Mouse (Mus musculus): ENCODE measurements at regions not wholly inside any gene's neighbourhood (a gene's known extent, or its start where the extent isn't known, plus 50 kb on each side); places are given as distances from the start of the nearest gene placed in this dataset.

GRCm38 (mm10) chr16:90585171-90585570 is 142.0 kb downstream of the Mis18a start:
- Histone ChIP-seq H3K9me3 (replicated peaks; ENCODE audit: control insufficient read depth, low read length) (0 out of 2 replicates have a peak, but pooled peaks cover 11% of the 10 kb centered on the region), H3K4me1 (ENCODE audit: control insufficient read depth, insufficient read depth, low read length) (no peaks in the 10 kb centered on the region), H3K4me3 (replicated peaks; ENCODE audit: low read length) (no peak overlapping the region), H3K27me3 (ENCODE audit: control insufficient read depth, insufficient read depth, low read length) (no peaks in the 10 kb centered on the region), H3K36me3 (ENCODE audit: control insufficient read depth, insufficient read depth, low read length) (no peaks in the 10 kb centered on the region), H3K27ac (ENCODE audit: low read length) (no peak overlapping the region), H3K9ac (ENCODE audit: low read length) (no peak overlapping the region), H3K4me2 (ENCODE audit: low read depth, low read length) (no peak overlapping the region)
- ATAC-seq (ENCODE audit: insufficient read depth, low FRiP score): no peak
- 79% methylated on average over 7 of the region's 7 CpGs for WGBS

DNA sequence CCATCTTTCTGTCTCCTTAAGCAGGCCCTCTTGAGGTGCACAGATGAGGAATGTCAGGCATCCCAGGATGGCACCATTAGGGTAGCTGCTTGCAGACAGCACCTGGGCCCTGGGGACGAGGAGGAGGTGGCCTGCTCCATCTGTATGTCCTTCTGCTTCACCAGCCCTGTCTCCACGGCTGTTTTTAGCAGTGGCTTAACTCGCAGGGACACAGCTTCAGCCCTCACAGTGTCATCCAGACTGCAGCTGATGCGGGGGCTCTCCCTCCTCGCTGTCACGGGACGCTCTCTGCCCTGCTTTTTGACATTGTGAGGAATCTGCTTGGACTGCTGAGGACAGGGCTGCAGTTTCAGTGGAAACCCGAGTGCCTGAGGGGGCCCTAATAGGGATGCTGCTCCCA is 146.8 kb downstream of the Mis18a start:
- no peak for ATAC-seq (ENCODE audit: insufficient read depth, low FRiP score)
- H3K4me3 ChIP-seq (replicated peaks; ENCODE audit: low read length): no peak overlapping the region
- 41% methylated on average over 8 of the region's 8 CpGs for WGBS
- H3K27me3 ChIP-seq (ENCODE audit: control insufficient read depth, insufficient read depth, low read length): no peaks in the 10 kb centered on the region
- H3K27ac ChIP-seq (ENCODE audit: low read length): no peak overlapping the region
- H3K9me3 ChIP-seq (replicated peaks; ENCODE audit: control insufficient read depth, low read length): 0 out of 2 replicates have a peak, but pooled peaks cover 6% of the 10 kb centered on the region
- H3K36me3 ChIP-seq (ENCODE audit: control insufficient read depth, insufficient read depth, low read length): no peaks in the 10 kb centered on the region
- H3K4me2 ChIP-seq (ENCODE audit: low read depth, low read length): no peak overlapping the region
- H3K9ac ChIP-seq (ENCODE audit: low read length): no peak overlapping the region
- H3K4me1 ChIP-seq (ENCODE audit: control insufficient read depth, insufficient read depth, low read length): no peaks in the 10 kb centered on the region

DNA sequence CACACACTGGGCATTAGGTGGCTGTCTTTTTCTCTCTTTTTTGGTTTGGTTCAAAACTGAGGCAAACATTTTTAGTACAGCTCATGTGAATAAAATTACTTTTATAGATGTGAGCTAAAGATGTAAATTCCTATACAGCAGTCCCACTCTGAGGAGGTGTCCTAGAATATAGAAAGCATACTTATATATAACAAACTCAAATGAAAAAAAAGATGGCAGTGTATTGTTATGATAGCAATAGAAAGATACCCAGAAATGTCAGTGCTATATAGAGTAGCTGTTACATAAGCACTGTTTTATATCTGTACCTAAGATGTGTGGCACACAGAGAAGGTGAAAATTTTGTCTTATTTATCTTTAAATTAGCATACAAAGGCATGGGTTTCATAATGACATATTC is 156.1 kb downstream of the Mis18a start:
- Histone ChIP-seq H3K9ac (ENCODE audit: low read length) (no peak overlapping the region), H3K27ac (ENCODE audit: low read length) (no peak overlapping the region), H3K27me3 (ENCODE audit: control insufficient read depth, insufficient read depth, low read length) (no peaks in the 10 kb centered on the region), H3K9me3 (replicated peaks; ENCODE audit: control insufficient read depth, low read length) (no peaks in the 10 kb centered on the region), H3K4me3 (replicated peaks; ENCODE audit: low read length) (no peak overlapping the region), H3K36me3 (ENCODE audit: control insufficient read depth, insufficient read depth, low read length) (no peaks in the 10 kb centered on the region), H3K4me1 (ENCODE audit: control insufficient read depth, insufficient read depth, low read length) (no peaks in the 10 kb centered on the region), H3K4me2 (ENCODE audit: low read depth, low read length) (no peak overlapping the region)
- ATAC-seq (ENCODE audit: insufficient read depth, low FRiP score): no peak

GRCm38 (mm10) chr16:90569826-90570225 is 157.4 kb downstream of the Mis18a start:
- 89% methylated on average over 1 of the region's 1 CpGs for WGBS
- no peak for ATAC-seq (ENCODE audit: insufficient read depth, low FRiP score)

GRCm38 (mm10) chr16:90565182-90565581 is 162.0 kb downstream of the Mis18a start:
- H3K9me3 ChIP-seq (replicated peaks; ENCODE audit: control insufficient read depth, low read length): no peaks in the 10 kb centered on the region
- no peak overlapping the region for H3K4me2 ChIP-seq (ENCODE audit: low read depth, low read length)
- H3K27ac ChIP-seq (ENCODE audit: low read length): no peak overlapping the region
- H3K4me1 ChIP-seq (ENCODE audit: control insufficient read depth, insufficient read depth, low read length): 0 out of 2 replicates have a peak, but pooled peaks cover 3% of the 10 kb centered on the region
- no peak overlapping the region for H3K4me3 ChIP-seq (replicated peaks; ENCODE audit: low read length)
- WGBS: 53% methylated on average over 2 of the region's 2 CpGs
- no peak for ATAC-seq (ENCODE audit: insufficient read depth, low FRiP score)
- H3K36me3 ChIP-seq (ENCODE audit: control insufficient read depth, insufficient read depth, low read length): no peaks in the 10 kb centered on the region
- H3K9ac ChIP-seq (ENCODE audit: low read length): no peak overlapping the region
- H3K27me3 ChIP-seq (ENCODE audit: control insufficient read depth, insufficient read depth, low read length): no peaks in the 10 kb centered on the region

More at GRCm38 (mm10) chr16:90569826-90570225, 157.4 kb downstream of the Mis18a start:
- Histone ChIP-seq H3K4me2 (ENCODE audit: low read depth, low read length) (no peak overlapping the region), H3K27me3 (ENCODE audit: control insufficient read depth, insufficient read depth, low read length) (no peaks in the 10 kb centered on the region), H3K9me3 (replicated peaks; ENCODE audit: control insufficient read depth, low read length) (no peaks in the 10 kb centered on the region), H3K36me3 (ENCODE audit: control insufficient read depth, insufficient read depth, low read length) (no peaks in the 10 kb centered on the region), H3K27ac (ENCODE audit: low read length) (no peak overlapping the region), H3K9ac (ENCODE audit: low read length) (no peak overlapping the region), H3K4me1 (ENCODE audit: control insufficient read depth, insufficient read depth, low read length) (0 out of 2 replicates have a peak, but pooled peaks cover 3% of the 10 kb centered on the region), H3K4me3 (replicated peaks; ENCODE audit: low read length) (no peak overlapping the region)

DNA sequence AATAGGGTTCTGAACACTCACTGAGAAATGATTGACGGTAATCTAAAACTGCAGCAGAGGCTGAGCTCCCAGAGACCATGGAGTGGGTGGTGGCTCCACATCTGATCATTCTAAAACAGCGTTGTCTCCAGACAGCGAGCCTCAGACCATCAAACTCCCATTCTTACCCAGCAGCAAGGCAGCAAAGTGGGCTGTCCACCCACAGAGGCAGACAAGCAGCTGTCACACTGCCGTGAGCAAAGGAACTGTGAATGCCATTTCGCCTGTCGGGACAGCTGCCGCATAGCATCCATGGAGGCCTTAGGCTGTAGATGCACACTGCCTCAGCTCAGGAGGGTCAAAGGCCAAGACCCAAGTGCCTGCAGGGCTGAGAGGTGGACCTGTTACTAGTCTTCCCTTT is 167.3 kb downstream of the Hunk start:
- Histone ChIP-seq H3K4me2 (ENCODE audit: low read depth, low read length) (no peak overlapping the region), H3K4me1 (ENCODE audit: control insufficient read depth, insufficient read depth, low read length) (no peaks in the 10 kb centered on the region), H3K27me3 (ENCODE audit: control insufficient read depth, insufficient read depth, low read length) (no peaks in the 10 kb centered on the region), H3K9ac (ENCODE audit: low read length) (no peak overlapping the region), H3K36me3 (ENCODE audit: control insufficient read depth, insufficient read depth, low read length) (no peaks in the 10 kb centered on the region), H3K4me3 (replicated peaks; ENCODE audit: low read length) (no peak overlapping the region), H3K9me3 (replicated peaks; ENCODE audit: control insufficient read depth, low read length) (0 out of 2 replicates have a peak, but pooled peaks cover 2% of the 10 kb centered on the region), H3K27ac (ENCODE audit: low read length) (no peak overlapping the region)
- ATAC-seq (ENCODE audit: insufficient read depth, low FRiP score): no peak
- WGBS: 93% methylated on average over 7 of the region's 7 CpGs

- Histone ChIP-seq H3K4me2 (ENCODE audit: low read depth, low read length) (no peak overlapping the region), H3K4me3 (replicated peaks; ENCODE audit: low read length) (no peak overlapping the region), H3K27ac (ENCODE audit: low read length) (no peak overlapping the region), H3K36me3 (ENCODE audit: control insufficient read depth, insufficient read depth, low read length) (no peaks in the 10 kb centered on the region), H3K27me3 (ENCODE audit: control insufficient read depth, insufficient read depth, low read length) (no peaks in the 10 kb centered on the region), H3K9me3 (replicated peaks; ENCODE audit: control insufficient read depth, low read length) (0 out of 2 replicates have a peak, but pooled peaks cover 2% of the 10 kb centered on the region), H3K9ac (ENCODE audit: low read length) (no peak overlapping the region), H3K4me1 (ENCODE audit: control insufficient read depth, insufficient read depth, low read length) (no peaks in the 10 kb centered on the region)
- ATAC-seq (ENCODE audit: insufficient read depth, low FRiP score): no peak
- WGBS: 73% methylated on average over 3 of the region's 3 CpGs
These were observed 165.2 kb downstream of the Hunk start for GRCm38 (mm10) chr16:90551041-90551440.

GRCm38 (mm10) chr16:90550058-90550795 is 164.4 kb downstream of the Hunk start:
- no peak overlapping the region for H3K4me3 ChIP-seq (replicated peaks; ENCODE audit: low read length)
- WGBS: 58% methylated on average over 13 of the region's 13 CpGs
- no peak for ATAC-seq (ENCODE audit: insufficient read depth, low FRiP score)
- H3K27me3 ChIP-seq (ENCODE audit: control insufficient read depth, insufficient read depth, low read length): no peaks in the 10 kb centered on the region
- H3K9me3 ChIP-seq (replicated peaks; ENCODE audit: control insufficient read depth, low read length): 0 out of 2 replicates have a peak, but pooled peaks cover 2% of the 10 kb centered on the region
- no peak overlapping the region for H3K9ac ChIP-seq (ENCODE audit: low read length)
- 0 out of 2 replicates have a peak, but pooled peaks cover 6% of the 10 kb centered on the region for H3K4me1 ChIP-seq (ENCODE audit: control insufficient read depth, insufficient read depth, low read length)
- H3K4me2 ChIP-seq (ENCODE audit: low read depth, low read length): no peak overlapping the region
- no peak overlapping the region for H3K27ac ChIP-seq (ENCODE audit: low read length)
- no peaks in the 10 kb centered on the region for H3K36me3 ChIP-seq (ENCODE audit: control insufficient read depth, insufficient read depth, low read length)

Measured in stomach, embryonic 16.5 days (tissue).